Mouse (Mus musculus): ENCODE measurements around the gene Aif1.

DNA sequence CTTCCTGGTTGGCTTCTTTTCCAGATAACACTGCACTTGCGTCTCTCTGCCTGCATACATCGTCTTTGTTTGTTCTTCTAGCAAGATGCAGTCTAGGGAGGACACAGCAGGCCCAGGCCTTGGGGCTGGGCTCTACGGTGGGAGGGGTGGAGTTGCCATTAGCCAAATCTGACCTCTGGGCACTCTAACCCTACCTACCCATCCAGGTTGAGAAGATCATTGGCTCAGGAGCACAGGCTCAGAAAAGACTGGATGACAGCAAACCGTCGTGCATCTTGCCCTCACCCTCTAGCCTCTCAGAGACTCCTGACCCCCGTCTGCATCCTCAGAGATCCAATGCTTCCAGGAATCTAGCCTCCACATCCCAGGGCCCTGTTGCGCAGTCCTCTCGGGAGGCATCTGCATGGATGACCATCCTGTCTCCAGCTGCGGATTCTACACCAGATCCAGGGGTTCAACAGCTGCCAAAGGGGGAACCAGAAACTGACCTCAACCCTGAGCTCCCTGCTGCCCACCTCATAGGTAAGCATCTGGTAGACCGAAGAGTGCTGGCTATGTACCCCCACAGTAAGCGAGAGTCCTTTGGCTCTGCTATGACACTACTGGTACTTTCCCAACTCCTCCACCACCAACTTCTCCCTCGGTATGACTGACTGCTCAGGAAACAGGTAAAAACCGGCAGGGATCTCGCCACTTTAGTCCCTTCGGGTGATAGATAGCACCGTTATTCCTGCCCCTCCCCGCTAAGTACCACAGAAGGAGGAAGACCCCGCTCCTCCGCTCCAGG, 19.2 kb upstream of the Aif1 start:
- TF ChIP-seq CTCF (IDR thresholded peaks at IDR 0.05; ENCODE audit: low read depth, low read length) (no peak), POLR2A (IDR thresholded peaks at IDR 0.05; ENCODE audit: borderline replicate concordance, low read depth, low read length) (no peak)
